Comparison of ENCODE assay signal across 8 mouse cellular contexts in genomic region chr4:6514823-6515222, GRCm38 (mm10).
DNase-seq lines count a peak whose midpoint lies in the region; ATAC-seq lines count a peak whose summit lies in the region.

No protein-coding gene starts in this region.

- peak; percentile 78 for ATAC-seq in midbrain, embryonic 13.5 days

- intact Hi-C loops in left cerebral cortex, postnatal 10 days (cut with DNase I): no loop called here

- no peaks in the 10 kb centered on the region for H3K36me3 ChIP-seq in midbrain, embryonic 13.5 days

- no peaks in the 10 kb centered on the region for H3K27me3 ChIP-seq in midbrain, embryonic 13.5 days

- peak; percentile 56 for DNase-seq in urinary bladder, postnatal 25 days (ENCODE audit: low spot score)
- no peak for DNase-seq in urinary bladder, adult 2 months (ENCODE audit: low spot score)
- DNase-seq in cerebellum, postnatal 10 days: peak; percentile 85 to 92
- DNase-seq in frontal cortex, postnatal 10 days (ENCODE audit: low spot score in 2 of 2): peak; percentile 50 to 51
- peak; percentile 39 for DNase-seq in kidney, adult 11 months
- DNase-seq in left cerebral cortex, postnatal 10 days (ENCODE audit: extremely low spot score in 1 of 2, low spot score in 2 of 2): peak; percentile 60 to 74
- peak; percentile 40 to 56 for DNase-seq in spleen, postnatal 36 days (ENCODE audit: low spot score in 2 of 2)

- no peaks in the 10 kb centered on the region for H3K9me3 ChIP-seq in midbrain, embryonic 13.5 days

- WGBS in midbrain, embryonic 13.5 days: 23% methylated on average over 6 of the region's 6 CpGs

- no peak overlapping the region for H3K4me3 ChIP-seq in midbrain, embryonic 13.5 days (replicated peaks)

- no peak overlapping the region for H3K9ac ChIP-seq in midbrain, embryonic 13.5 days (replicated peaks)

- no peak overlapping the region for H3K27ac ChIP-seq in midbrain, embryonic 13.5 days

- H3K4me2 ChIP-seq in midbrain, embryonic 13.5 days (replicated peaks): no peak overlapping the region

- H3K4me1 ChIP-seq in midbrain, embryonic 13.5 days (replicated peaks): 0 out of 2 replicates have a peak, but pooled peaks cover 5% of the 10 kb centered on the region
